ENCODE assay signal across 8 mouse cellular contexts in the genomic region with DNA sequence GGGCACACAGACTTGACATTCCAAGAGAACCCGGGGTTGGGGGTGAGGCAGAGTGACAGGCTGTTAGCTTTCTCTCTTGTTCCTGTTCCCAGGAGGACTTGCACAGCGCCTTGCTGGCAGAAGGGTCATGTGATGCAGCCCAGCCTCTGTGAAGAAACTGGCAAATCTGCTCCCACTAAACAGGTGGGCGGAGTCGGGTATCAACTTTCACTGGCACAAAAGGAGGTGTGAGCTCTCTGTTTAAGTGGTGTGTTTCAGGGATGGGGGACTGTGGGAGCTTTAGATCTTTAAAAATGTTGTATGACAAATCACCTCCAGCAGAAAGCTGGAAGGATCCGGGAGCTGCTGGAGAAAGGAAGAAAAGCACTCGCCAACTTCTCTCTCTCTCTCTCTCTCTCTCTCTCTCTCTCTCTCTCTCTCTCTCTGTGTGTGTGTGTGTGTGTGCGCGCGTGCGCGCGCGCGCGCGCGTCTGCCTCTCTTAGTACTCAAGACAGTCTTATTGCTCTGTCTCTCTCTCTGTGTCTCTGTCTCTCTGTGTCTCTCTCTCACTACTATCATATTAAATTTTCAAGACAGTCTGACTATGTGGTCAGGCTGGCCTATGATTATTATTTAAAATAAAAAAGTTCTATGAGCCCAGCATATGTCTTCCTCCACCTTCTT. TPM values are rescaled to one million over a fixed set of nuclear protein-coding genes. Genes with fewer than 3 reads are reported as not detected.
A peak's percentile ranks its signal among the peaks of the same experiment; 100 is the strongest.
DNase-seq lines count a peak whose midpoint lies in the region; ATAC-seq lines count a peak whose summit lies in the region.

No protein-coding gene starts in this region.

- peak; percentile 75 for DNase-seq in layer of hippocampus, adult 11-12 months (ENCODE audit: low spot score)
- no peak for DNase-seq in layer of hippocampus, adult 9-10 months (ENCODE audit: low spot score)
- DNase-seq in gastrocnemius, adult 18-20 months (ENCODE audit: low spot score) = peak; percentile 18
- DNase-seq in left cerebral cortex, adult 18-20 months (ENCODE audit: low spot score in 2 of 2) = peak; percentile 74 to 87
- DNase-seq in lung, postnatal 14 days = peak; percentile 59
- DNase-seq in retina, embryonic 14.5 days (ENCODE audit: low spot score) = peak; percentile 68

- peaks cover 59% of the 10 kb centered on the region for H3K36me3 ChIP-seq in hindbrain, embryonic 15.5 days

- no peaks in the 10 kb centered on the region for H3K9me3 ChIP-seq in hindbrain, embryonic 15.5 days

- no peak overlapping the region for H3K9ac ChIP-seq in hindbrain, embryonic 15.5 days

- peak overlapping the region; percentile 26; the same call in 1 of the 2 replicates for H3K27ac ChIP-seq in hindbrain, embryonic 15.5 days (replicated peaks)

- 7% methylated on average over 17 of the region's 17 CpGs for WGBS in hindbrain, embryonic 15.5 days

- no peak overlapping the region for H3K4me2 ChIP-seq in hindbrain, embryonic 15.5 days

- ATAC-seq in hindbrain, embryonic 15.5 days (ENCODE audit: low FRiP score, low read depth) = peak; percentile 78; the same call in 1 of the 2 replicates
- no peak for ATAC-seq in inflammation-experienced regulatory T-cells, adult 6 months

- peaks cover 10% of the 10 kb centered on the region for H3K4me1 ChIP-seq in hindbrain, embryonic 15.5 days (replicated peaks)

- no peaks in the 10 kb centered on the region for H3K27me3 ChIP-seq in hindbrain, embryonic 15.5 days

- no peak overlapping the region for H3K4me3 ChIP-seq in hindbrain, embryonic 15.5 days

RNA-seq across cellular contexts. Expression of gene Rad18, which starts 32.4 kb away (rescaled TPM):
- total RNA-seq in gastrocnemius, adult 18-20 months (2021) = under 1 TPM; 0.78 to 0.94 TPM
- 14.3 and 14.7 TPM in 2 replicates for polyA plus RNA-seq in hindbrain, embryonic 15.5 days (2015; fragmentation: Nextera tagmentation; extraction: Ambion mirVana)
- 1 to 10 TPM; 6.8 to 7.3 TPM for total RNA-seq in left cerebral cortex, adult 18-20 months (2021)
- 10 to 100 TPM; 41.6 to 55.6 (median 43.0) TPM for polyA plus RNA-seq in inflammation-experienced regulatory T-cells, adult 6 months (2017; shearing (Covaris generic))

Comparison
In these comparisons a context has a peak if more than half of its experiments do, and no peak if none do; other contexts are left out.
1. RNA of gene Rad18, which starts 32.4 kb away (total RNA-seq): 6.8 to 7.3 TPM in left cerebral cortex, adult 18-20 months; 0.78 to 0.94 TPM in gastrocnemius, adult 18-20 months; every median in the first group is over 4 times any median in the second.